In genomic region chr8:3515771-3516417, GRCm38 (mm10) we compare ENCODE assay signal across 8 mouse cellular contexts. TPM values are rescaled to one million over a fixed set of nuclear protein-coding genes. Genes with fewer than 3 reads are reported as not detected.
DNase-seq lines count a peak whose midpoint lies in the region; ATAC-seq and TF ChIP-seq lines count a peak whose summit lies in the region.

No protein-coding gene starts in this region.

- peak; percentile 60 for DNase-seq in Muller cell, postnatal 12 days (ENCODE audit: inconsistent ontology term)
- DNase-seq in embryonic facial prominence, embryonic 10.5 days (ENCODE audit: low spot score): peak; percentile 68
- peak; percentile 76 for DNase-seq in kidney, postnatal 10 days
- no peak for DNase-seq in spleen, postnatal 14 days (ENCODE audit: low spot score in 2 of 2)

- peak overlapping the region; percentile 57 for H3K9ac ChIP-seq in heart, embryonic 12.5 days
- H3K9ac ChIP-seq in liver, embryonic 12.5 days: peak overlapping the region; percentile 71

- H3K79me3 ChIP-seq in C2C12 (ENCODE audit: low read depth): no peaks in the 10 kb centered on the region

- peak overlapping the region; percentile 92 for H3K4me2 ChIP-seq in heart, embryonic 12.5 days
- peak overlapping the region; percentile 91 for H3K4me2 ChIP-seq in liver, embryonic 12.5 days

- peak overlapping the region; percentile 63 for H3ac ChIP-seq in C2C12 (ENCODE audit: control insufficient read depth, insufficient read length, low read depth)

- TF ChIP-seq CTCF in C2C12 (IDR thresholded peaks at IDR 0.05; ENCODE audit: control insufficient read depth, insufficient read depth, insufficient read length): no peak

- H3K79me2 ChIP-seq in C2C12 (ENCODE audit: control insufficient read depth, insufficient read depth): peaks cover 12% of the 10 kb centered on the region

- H3K4me3 ChIP-seq in C2C12 (ENCODE audit: insufficient read depth, poor library complexity, severe bottlenecking): peak overlapping the region; percentile 59
- peak overlapping the region; percentile 70 for H3K4me3 ChIP-seq in embryonic facial prominence, embryonic 10.5 days
- H3K4me3 ChIP-seq in heart, embryonic 12.5 days: peak overlapping the region; percentile 72
- peak overlapping the region; percentile 73 for H3K4me3 ChIP-seq in liver, embryonic 12.5 days

- peaks cover 22% of the 10 kb centered on the region for H3K4me1 ChIP-seq in embryonic facial prominence, embryonic 10.5 days
- peaks cover 5% of the 10 kb centered on the region for H3K4me1 ChIP-seq in heart, embryonic 12.5 days (replicated peaks)
- peaks cover 45% of the 10 kb centered on the region for H3K4me1 ChIP-seq in liver, embryonic 12.5 days

- H3K36me3 ChIP-seq in C2C12 (ENCODE audit: control insufficient read depth, insufficient read depth): peaks cover 11% of the 10 kb centered on the region
- H3K36me3 ChIP-seq in embryonic facial prominence, embryonic 10.5 days (replicated peaks): peaks cover 37% of the 10 kb centered on the region
- H3K36me3 ChIP-seq in heart, embryonic 12.5 days: peaks cover 33% of the 10 kb centered on the region
- H3K36me3 ChIP-seq in liver, embryonic 12.5 days: peaks cover 30% of the 10 kb centered on the region

- under 1% methylated on average over 25 of the region's 25 CpGs for WGBS in embryonic facial prominence, embryonic 10.5 days
- WGBS in heart, embryonic 12.5 days: under 1% methylated on average over 25 of the region's 25 CpGs
- WGBS in liver, embryonic 12.5 days (ENCODE audit: insufficient replicate concordance): under 1% methylated on average over 25 of the region's 25 CpGs

- peak; percentile 34 for ATAC-seq in heart, embryonic 12.5 days (ENCODE audit: insufficient number of reproducible peaks, low FRiP score)
- peak; percentile 38 for ATAC-seq in liver, embryonic 12.5 days
- ATAC-seq in monocyte, adult 5-6 weeks (replicated peaks; ENCODE audit: insufficient number of reproducible peaks, low FRiP score, low TSS enrichment, poor library complexity, severe bottlenecking): 0 out of 2 replicates have a peak, but pooled peaks have one; percentile 3

- H3K27ac ChIP-seq in embryonic facial prominence, embryonic 10.5 days (replicated peaks): peak overlapping the region; percentile 81
- H3K27ac ChIP-seq in heart, embryonic 12.5 days (ENCODE audit: poor library complexity, severe bottlenecking): peak overlapping the region; percentile 48
- peak overlapping the region; percentile 80 for H3K27ac ChIP-seq in liver, embryonic 12.5 days

- no peaks in the 10 kb centered on the region for H3K9me3 ChIP-seq in embryonic facial prominence, embryonic 10.5 days
- no peaks in the 10 kb centered on the region for H3K9me3 ChIP-seq in heart, embryonic 12.5 days (replicated peaks)
- H3K9me3 ChIP-seq in liver, embryonic 12.5 days (replicated peaks): no peaks in the 10 kb centered on the region

- no peaks in the 10 kb centered on the region for H3K27me3 ChIP-seq in C2C12 (ENCODE audit: control insufficient read depth, insufficient read depth, insufficient read length)
- H3K27me3 ChIP-seq in embryonic facial prominence, embryonic 10.5 days (replicated peaks; ENCODE audit: low read depth, poor library complexity, severe bottlenecking): no peaks in the 10 kb centered on the region
- H3K27me3 ChIP-seq in heart, embryonic 12.5 days (replicated peaks): no peaks in the 10 kb centered on the region
- no peaks in the 10 kb centered on the region for H3K27me3 ChIP-seq in liver, embryonic 12.5 days (replicated peaks)

TF ChIP-seq in C2C12, 6 proteins besides CTCF, POLR2A, EP300 and RAD21:
- TF ChIP-seq MAX (IDR thresholded peaks at IDR 0.05) (no peak), MYOG (IDR thresholded peaks at IDR 0.05; ENCODE audit: control insufficient read depth, extremely low read depth, insufficient read length) (no peak), CEBPB (IDR thresholded peaks at IDR 0.05; ENCODE audit: low read depth) (no peak), USF1 (IDR thresholded peaks at IDR 0.05; ENCODE audit: low read depth) (no peak), FOSL1 (IDR thresholded peaks at IDR 0.05; ENCODE audit: insufficient read depth, low read length, poor library complexity, severe bottlenecking) (no peak), MYOD1 (IDR thresholded peaks at IDR 0.05; ENCODE audit: control insufficient read depth, insufficient read length, low read depth) (no peak)

RNA-seq across cellular contexts. Expression of gene Pnpla6, which starts 0.7 kb away (rescaled TPM):
- 18.6 TPM for polyA plus RNA-seq in C2C12 (2012; fragmentation: generic; extraction: Trizol)
- 20.7 and 24.8 TPM in 2 replicates for polyA plus RNA-seq in embryonic facial prominence, embryonic 10.5 days (2016; fragmentation: Nextera tagmentation; extraction: Ambion mirVana)
- polyA plus RNA-seq in heart, embryonic 12.5 days (2016; fragmentation: Nextera tagmentation; extraction: Ambion mirVana): 21.7 and 23.4 TPM in 2 replicates
- polyA plus RNA-seq in liver, embryonic 12.5 days (2016; fragmentation: Nextera tagmentation; extraction: Ambion mirVana): 14.7 and 17.1 TPM in 2 replicates
- total RNA-seq in monocyte, adult 5-6 weeks (2017): 30.8 to 45.4 TPM (median 31.3 TPM) in 3 replicates

RNA-seq across cellular contexts. Expression of gene Mcoln1, which starts 15.6 kb away (rescaled TPM):
- polyA plus RNA-seq in C2C12 (2012; fragmentation: generic; extraction: Trizol): 38.7 TPM
- 63.2 and 65.0 TPM in 2 replicates for polyA plus RNA-seq in embryonic facial prominence, embryonic 10.5 days (2016; fragmentation: Nextera tagmentation; extraction: Ambion mirVana)
- 52.7 and 53.5 TPM in 2 replicates for polyA plus RNA-seq in heart, embryonic 12.5 days (2016; fragmentation: Nextera tagmentation; extraction: Ambion mirVana)
- 25.7 and 26.9 TPM in 2 replicates for polyA plus RNA-seq in liver, embryonic 12.5 days (2016; fragmentation: Nextera tagmentation; extraction: Ambion mirVana)
- 46.3 to 51.3 TPM (median 48.3 TPM) in 3 replicates for total RNA-seq in monocyte, adult 5-6 weeks (2017)

RNA-seq across cellular contexts. Expression of gene Zfp358, which starts 23.0 kb away (rescaled TPM):
- polyA plus RNA-seq in C2C12 (2012; fragmentation: generic; extraction: Trizol): 30.6 TPM
- polyA plus RNA-seq in embryonic facial prominence, embryonic 10.5 days (2016; fragmentation: Nextera tagmentation; extraction: Ambion mirVana): 68.4 and 70.8 TPM in 2 replicates
- 34.2 and 36.2 TPM in 2 replicates for polyA plus RNA-seq in heart, embryonic 12.5 days (2016; fragmentation: Nextera tagmentation; extraction: Ambion mirVana)
- polyA plus RNA-seq in liver, embryonic 12.5 days (2016; fragmentation: Nextera tagmentation; extraction: Ambion mirVana): 7.9 and 8.1 TPM in 2 replicates
- total RNA-seq in monocyte, adult 5-6 weeks (2017): 1.6 to 2.7 TPM (median 2.0 TPM) in 3 replicates

RNA-seq across cellular contexts. Expression of gene Tex45, which starts 45.2 kb away (rescaled TPM):
- not detected for polyA plus RNA-seq in C2C12 (2012; fragmentation: generic; extraction: Trizol)
- polyA plus RNA-seq in embryonic facial prominence, embryonic 10.5 days (2016; fragmentation: Nextera tagmentation; extraction: Ambion mirVana): 0.10 TPM in 1 of 2 replicates, not detected in the other
- not detected in 2 replicates for polyA plus RNA-seq in heart, embryonic 12.5 days (2016; fragmentation: Nextera tagmentation; extraction: Ambion mirVana)
- 0.08 TPM in 1 of 2 replicates, not detected in the other for polyA plus RNA-seq in liver, embryonic 12.5 days (2016; fragmentation: Nextera tagmentation; extraction: Ambion mirVana)
- total RNA-seq in monocyte, adult 5-6 weeks (2017): 0.29 TPM in 1 of 3 replicates, not detected in the others

RNA-seq across cellular contexts. Expression of gene Pex11g, which starts 48.4 kb away (rescaled TPM):
- polyA plus RNA-seq in C2C12 (2012; fragmentation: generic; extraction: Trizol): 1.5 TPM
- polyA plus RNA-seq in embryonic facial prominence, embryonic 10.5 days (2016; fragmentation: Nextera tagmentation; extraction: Ambion mirVana): 4.1 and 4.8 TPM in 2 replicates
- polyA plus RNA-seq in heart, embryonic 12.5 days (2016; fragmentation: Nextera tagmentation; extraction: Ambion mirVana): 4.9 and 5.1 TPM in 2 replicates
- polyA plus RNA-seq in liver, embryonic 12.5 days (2016; fragmentation: Nextera tagmentation; extraction: Ambion mirVana): 3.4 and 3.6 TPM in 2 replicates
- 1.7 to 2.1 TPM in 2 of 3 replicates, not detected in the other for total RNA-seq in monocyte, adult 5-6 weeks (2017)

Comparison
In these comparisons a context has a peak if more than half of its experiments do, and no peak if none do; other contexts are left out.
1. DNase-seq: peak in Muller cell, postnatal 12 days (single experiment), embryonic facial prominence, embryonic 10.5 days (single experiment) and kidney, postnatal 10 days (single experiment); none in spleen, postnatal 14 days (0 of 2).
2. Peak in every context shown above with its lines, with median percentiles within 50 percentile points of each other: H3K4me3 ChIP-seq, H3K27ac ChIP-seq and ATAC-seq.